Mouse (Mus musculus) heart, adult 2 months (tissue): ENCODE data around the gene Nlk. TPM values are rescaled to one million over a fixed set of nuclear protein-coding genes. Genes with fewer than 3 reads are reported as not detected.

Experiments used
- DNase-seq, 2 experiments: peaks; one replicate each; pipeline ENCODE4 v3.0.0; 2021
- H3K27ac ChIP-seq: fragments of 200-600 bp; 2 replicates; pipeline ENCODE4 v1.8.1; 2022
- H3K27me3 ChIP-seq: fragments of 200-500 bp; 2 replicates; pipeline ENCODE4 v1.6.1; 2012; ENCODE audit warnings: mild to moderate bottlenecking, low read length, inconsistent platforms, mixed read lengths; ENCODE audit not compliant: control insufficient read depth, insufficient read depth
- H3K36me3 ChIP-seq: fragments of 200-500 bp; 2 replicates; pipeline ENCODE4 v1.6.1; 2012; ENCODE audit warnings: low read length, inconsistent platforms; ENCODE audit not compliant: control insufficient read depth, insufficient read depth
- H3K4me1 ChIP-seq: fragments of 200-500 bp; 2 replicates; pipeline ENCODE4 v1.6.1; 2011; ENCODE audit warnings: low read length; ENCODE audit not compliant: control insufficient read depth, insufficient read depth
- H3K4me3 ChIP-seq: fragments of 200-600 bp; 2 replicates; pipeline ENCODE4 v1.8.1; 2022
- H3K79me2 ChIP-seq: fragments of 200-500 bp; replicated peaks from 2 replicates; pipeline ENCODE4 v1.6.1; 2012; ENCODE audit warnings: mild to moderate bottlenecking, inconsistent platforms, low read length, moderate library complexity, mixed read lengths; ENCODE audit not compliant: control insufficient read depth, insufficient read depth
- H3K9ac ChIP-seq: fragments of 200-500 bp; 2 replicates; pipeline ENCODE4 v1.6.1; 2012; ENCODE audit warnings: low read depth, mild to moderate bottlenecking, control low read depth, inconsistent platforms, low read length, mixed read lengths
- CTCF ChIP-seq: fragments of 200-600 bp; IDR thresholded peaks from 2 replicates; pipeline ENCODE4 v1.8.1; 2022; ENCODE audit warnings: antibody characterized with exemption, mild to moderate bottlenecking, moderate library complexity
- EP300 ChIP-seq: fragments of 200-500 bp; IDR thresholded peaks from 2 replicates; pipeline ENCODE4 v1.6.1; 2011; ENCODE audit warnings: low read depth, low read length, control low read depth; ENCODE audit not compliant: insufficient read depth
- POLR2A ChIP-seq: fragments of 200-500 bp; IDR thresholded peaks from 2 replicates; pipeline ENCODE4 v1.6.1; 2011; ENCODE audit warnings: mild to moderate bottlenecking, low read depth, low read length, control low read depth; ENCODE audit not compliant: insufficient read depth
- WGBS: fragments of 180-500 bp; shearing (Covaris S2); methylation state at CpG from one replicate; pipeline ENCODE4 v1.1.7; 2018; 5-methylcytosine and 5-hydroxymethylcytosine counted together
- intact Hi-C: fragments of 180-260 bp; cut with DNase I; formaldehyde crosslinking; loops from one replicate; pipeline ENCODE4 v1.15.1; 2025
- polyA plus RNA-seq: library from polyadenylated mRNA; depleted of rRNA; stranded (reverse); fragments of >200 nt; gene quantifications from 2 replicates; pipeline ENCODE4 v1.2.3, GENCODE M21; 2012
- total RNA-seq, 2 experiments: library from RNA; stranded (reverse); gene quantifications; 2 replicates each; pipeline ENCODE4 v1.2.3; 2021

Gene Nlk
- total and polyA plus RNA-seq, 3 experiments: 10.7 to 14.9 (median 13.0) TPM

DNA sequence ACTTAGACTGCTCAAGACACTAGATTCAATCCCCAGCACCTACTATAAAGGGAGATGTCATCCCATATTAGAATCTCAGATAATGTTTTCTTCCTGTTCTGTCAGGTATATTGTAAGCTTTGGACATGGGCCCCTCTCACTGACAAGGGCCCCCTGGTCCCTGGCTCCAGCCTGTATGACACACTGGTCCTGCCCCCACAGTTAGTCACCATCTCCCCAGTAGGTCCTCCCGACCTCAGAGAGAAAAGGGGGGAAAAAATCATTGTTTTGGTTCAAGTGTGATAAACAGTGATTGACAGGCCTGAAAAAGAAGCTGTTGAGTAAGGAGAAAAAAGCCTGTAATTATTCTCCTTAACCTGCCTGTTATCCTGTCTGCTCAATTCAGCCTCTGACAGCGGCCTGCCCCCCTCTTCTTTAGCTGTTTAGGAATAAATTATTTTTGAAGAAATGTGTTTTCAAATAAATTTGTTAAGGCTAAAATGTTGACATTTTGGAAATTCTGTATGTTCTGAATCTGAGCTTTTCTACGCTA is 39.8 kb upstream of the Nlk start:
- WGBS: 79% methylated on average over 3 of the region's 3 CpGs
- no peak for TF ChIP-seq EP300
- no peak for TF ChIP-seq CTCF
- no peak for TF ChIP-seq POLR2A
- Histone ChIP-seq H3K36me3 (no peaks in the 10 kb centered on the region), H3K4me1 (no peaks in the 10 kb centered on the region), H3K27me3 (no peaks in the 10 kb centered on the region), H3K9ac (no peak overlapping the region), H3K4me3 (no peak overlapping the region), H3K27ac (no peak overlapping the region), H3K79me2 (no peaks in the 10 kb centered on the region)
- intact Hi-C loops: no loop called here
- no peak for DNase-seq

DNA sequence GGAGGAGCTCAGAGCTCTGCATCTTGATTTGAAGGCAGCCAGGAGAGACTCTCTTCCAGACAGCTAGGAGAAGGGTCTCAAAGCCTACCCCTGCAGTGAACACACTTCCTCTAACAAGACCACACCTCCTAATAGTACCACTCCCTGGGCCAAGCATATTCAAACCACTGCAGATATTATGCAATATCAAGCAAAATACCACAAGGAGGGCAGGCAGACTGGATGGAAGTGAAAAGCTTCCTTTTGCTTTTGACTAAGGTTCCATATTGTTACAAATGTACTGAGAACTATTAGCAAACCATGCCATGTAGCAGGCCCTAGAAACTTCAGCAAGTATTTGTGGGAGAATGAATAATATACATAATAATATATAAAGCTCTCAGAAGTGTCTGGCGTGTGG is 38.0 kb upstream of the Nlk start:
- H3K27me3 ChIP-seq: no peaks in the 10 kb centered on the region
- WGBS: 95% methylated on average over 1 of the region's 1 CpGs
- H3K36me3 ChIP-seq: no peaks in the 10 kb centered on the region
- no peak overlapping the region for H3K27ac ChIP-seq
- H3K4me3 ChIP-seq: no peak overlapping the region
- no peaks in the 10 kb centered on the region for H3K4me1 ChIP-seq
- no peak overlapping the region for H3K9ac ChIP-seq
- intact Hi-C loops: no loop called here
- TF ChIP-seq CTCF: no peak
- TF ChIP-seq EP300: no peak
- no peak for TF ChIP-seq POLR2A
- no peaks in the 10 kb centered on the region for H3K79me2 ChIP-seq
- no peak for DNase-seq

DNA sequence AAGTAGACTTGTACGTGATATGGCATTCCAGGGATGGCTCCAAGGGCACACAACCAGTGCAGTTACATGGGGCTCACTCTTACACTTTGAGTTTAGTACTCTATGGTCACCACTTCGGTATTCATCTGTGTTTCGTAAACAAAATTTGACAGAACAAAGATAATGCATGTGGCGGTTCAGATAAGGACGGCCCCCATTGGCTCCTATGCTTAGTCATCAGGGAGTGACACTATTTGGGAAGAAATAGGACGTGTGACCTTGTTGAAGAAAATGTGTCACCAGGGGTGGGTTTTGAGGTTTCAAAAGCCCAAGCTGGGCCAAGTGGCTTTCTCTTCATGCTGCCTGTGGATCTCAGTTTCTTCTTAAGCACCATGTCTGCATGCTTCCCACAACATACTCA is 35.4 kb upstream of the Nlk start:
- no peaks in the 10 kb centered on the region for H3K79me2 ChIP-seq
- H3K36me3 ChIP-seq: no peaks in the 10 kb centered on the region
- no peak for TF ChIP-seq EP300
- no peak overlapping the region for H3K4me3 ChIP-seq
- H3K27ac ChIP-seq: no peak overlapping the region
- DNase-seq: no peak
- H3K9ac ChIP-seq: no peak overlapping the region
- H3K4me1 ChIP-seq: no peaks in the 10 kb centered on the region
- WGBS: 64% methylated on average over 6 of the region's 6 CpGs
- H3K27me3 ChIP-seq: no peaks in the 10 kb centered on the region
- intact Hi-C loops: no loop called here

DNA sequence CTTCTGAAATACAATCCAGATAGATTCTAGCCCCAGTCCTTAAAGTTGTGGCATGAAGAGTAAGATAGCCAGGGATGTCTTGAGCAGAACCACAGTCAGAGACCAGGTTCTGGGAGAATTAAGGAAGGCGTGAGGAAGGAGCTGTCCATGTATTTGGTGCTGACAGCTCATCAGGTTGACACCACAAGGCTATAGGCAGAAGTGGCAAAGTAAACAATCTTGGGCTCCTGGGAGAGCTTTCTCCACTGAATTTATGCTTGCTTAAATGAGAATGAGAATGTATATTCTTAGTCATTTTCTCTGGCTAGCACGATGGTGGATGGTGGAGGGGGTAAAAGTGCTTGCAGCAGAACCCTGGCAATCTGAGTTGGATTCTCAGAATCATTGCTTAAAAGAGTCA is 33.7 kb upstream of the Nlk start:
- no peak overlapping the region for H3K9ac ChIP-seq
- WGBS: 23% methylated on average over 2 of the region's 2 CpGs
- no peak overlapping the region for H3K27ac ChIP-seq
- no peak overlapping the region for H3K4me3 ChIP-seq
- no peaks in the 10 kb centered on the region for H3K4me1 ChIP-seq
- no peaks in the 10 kb centered on the region for H3K36me3 ChIP-seq
- H3K27me3 ChIP-seq: no peaks in the 10 kb centered on the region
- no peak for DNase-seq
- intact Hi-C loops: no loop called here
- H3K79me2 ChIP-seq: no peaks in the 10 kb centered on the region
- TF ChIP-seq EP300 (no peak), CTCF (no peak), POLR2A (no peak)

- no peaks in the 10 kb centered on the region for H3K79me2 ChIP-seq
- intact Hi-C loops: no loop called here
- DNase-seq: no peak
- TF ChIP-seq POLR2A: no peak
- no peak for TF ChIP-seq CTCF
- TF ChIP-seq EP300: no peak
- no peak overlapping the region for H3K9ac ChIP-seq
- no peaks in the 10 kb centered on the region for H3K4me1 ChIP-seq
- H3K27ac ChIP-seq: no peak overlapping the region
- 66% methylated on average over 4 of the region's 4 CpGs for WGBS
- H3K36me3 ChIP-seq: no peaks in the 10 kb centered on the region
- H3K27me3 ChIP-seq: no peaks in the 10 kb centered on the region
- no peak overlapping the region for H3K4me3 ChIP-seq
Observed at GRCm38 (mm10) chr11:78728041-78728440, 30.9 kb upstream of the Nlk start.

DNA sequence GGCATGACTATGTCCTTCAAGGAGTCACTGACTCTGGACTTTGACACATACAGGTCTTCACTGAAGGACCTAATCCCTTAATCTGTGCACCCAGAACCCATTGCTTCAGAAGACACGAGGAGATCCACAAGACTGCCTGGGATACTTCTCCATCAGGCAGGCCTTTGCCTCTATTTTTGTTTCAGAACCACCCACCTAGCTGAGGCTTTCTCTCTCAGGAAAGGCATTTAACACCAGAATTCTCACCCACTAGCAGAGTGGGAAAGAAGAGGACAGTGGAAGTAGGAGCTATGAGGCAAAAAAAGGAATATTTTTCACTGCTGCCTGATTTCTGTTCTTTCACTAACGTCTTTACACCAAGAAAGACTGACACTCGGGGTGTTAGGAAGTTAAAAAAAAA is 29.2 kb upstream of the Nlk start:
- Histone ChIP-seq H3K36me3 (no peaks in the 10 kb centered on the region), H3K4me1 (no peaks in the 10 kb centered on the region), H3K27me3 (no peaks in the 10 kb centered on the region), H3K79me2 (no peaks in the 10 kb centered on the region), H3K9ac (no peak overlapping the region), H3K4me3 (no peak overlapping the region), H3K27ac (no peak overlapping the region)
- WGBS: 64% methylated on average over 3 of the region's 3 CpGs
- TF ChIP-seq CTCF (no peak), POLR2A (no peak)
- intact Hi-C loops: no loop called here
- no peak for DNase-seq
